Mouse (Mus musculus) embryonic facial prominence, embryonic 12.5 days (tissue): ENCODE data around the gene Chrm3. TPM values are rescaled to one million over a fixed set of nuclear protein-coding genes. Genes with fewer than 3 reads are reported as not detected.

Source experiments
- ATAC-seq: fragments of 200-750 bp; cut with Nextera tagmentation; 2 replicates; pipeline ENCODE4 v1.8.0; 2017; ENCODE audit not compliant: insufficient number of reproducible peaks, insufficient read depth, low FRiP score, low TSS enrichment
- H3K27ac ChIP-seq: fragments of 300-500 bp; sonication (generic); 2 replicates; pipeline ENCODE4 v1.5.1; 2016; ENCODE audit warnings: mild to moderate bottlenecking
- H3K27me3 ChIP-seq: fragments of 300-500 bp; sonication (generic); 2 replicates; pipeline ENCODE4 v1.6.1; 2016; ENCODE audit warnings: mild to moderate bottlenecking, moderate library complexity
- H3K36me3 ChIP-seq: fragments of 300-500 bp; sonication (generic); 2 replicates; pipeline ENCODE4 v1.6.1; 2016; ENCODE audit warnings: mild to moderate bottlenecking
- H3K4me1 ChIP-seq: fragments of 300-500 bp; sonication (generic); 2 replicates; pipeline ENCODE4 v1.6.1; 2016
- H3K4me2 ChIP-seq: fragments of 300-500 bp; sonication (generic); replicated peaks from 2 replicates; pipeline ENCODE4 v1.6.1; 2016; ENCODE audit warnings: mild to moderate bottlenecking, moderate library complexity
- H3K4me3 ChIP-seq: fragments of 300-500 bp; sonication (generic); 2 replicates; pipeline ENCODE4 v1.5.1; 2016; ENCODE audit warnings: mild to moderate bottlenecking
- H3K9ac ChIP-seq: fragments of 300-500 bp; sonication (generic); 2 replicates; pipeline ENCODE4 v1.6.1; 2016; ENCODE audit warnings: mild to moderate bottlenecking, moderate library complexity
- H3K9me3 ChIP-seq: fragments of 300-500 bp; sonication (generic); 2 replicates; pipeline ENCODE4 v1.6.1; 2016; ENCODE audit warnings: mild to moderate bottlenecking, moderate library complexity
- WGBS: fragments of 180-500 bp; shearing (Covaris S2); methylation state at CpG from one replicate; pipeline ENCODE4 v1.1.7; 2016; 5-methylcytosine and 5-hydroxymethylcytosine counted together
- polyA plus RNA-seq: library from polyadenylated mRNA; unstranded; fragments of >200 nt; fragmentation: Nextera tagmentation; extraction: Ambion mirVana; gene quantifications from 2 replicates; pipeline ENCODE4 v1.2.1, GENCODE M21; 2016

Gene Chrm3
- polyA plus RNA-seq, 1 experiment from 2014 or later, result 1.5 TPM

DNA sequence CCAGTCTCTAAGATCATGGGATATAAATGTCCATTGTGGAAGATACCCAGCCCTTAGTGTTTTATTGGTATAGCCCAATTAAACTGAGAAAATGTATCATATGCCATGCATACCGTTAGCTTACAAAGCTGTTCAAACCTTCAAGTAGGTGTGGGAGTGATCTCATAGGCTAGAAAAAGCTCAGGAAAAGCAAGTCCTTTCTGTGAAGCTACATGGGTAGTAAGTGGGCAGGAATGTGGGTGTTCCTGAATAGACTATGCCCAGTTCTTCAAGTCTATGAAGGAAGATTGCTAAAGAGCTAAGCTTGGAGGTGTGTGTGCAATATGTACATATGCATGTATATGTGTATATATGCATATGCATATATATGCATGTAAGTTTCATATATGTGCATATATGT is 409.3 kb downstream of the Chrm3 start:
- no peak overlapping the region for H3K4me2 ChIP-seq
- no peak overlapping the region for H3K4me3 ChIP-seq
- WGBS, result 86% methylated on average over 1 of the region's 1 CpGs

DNA sequence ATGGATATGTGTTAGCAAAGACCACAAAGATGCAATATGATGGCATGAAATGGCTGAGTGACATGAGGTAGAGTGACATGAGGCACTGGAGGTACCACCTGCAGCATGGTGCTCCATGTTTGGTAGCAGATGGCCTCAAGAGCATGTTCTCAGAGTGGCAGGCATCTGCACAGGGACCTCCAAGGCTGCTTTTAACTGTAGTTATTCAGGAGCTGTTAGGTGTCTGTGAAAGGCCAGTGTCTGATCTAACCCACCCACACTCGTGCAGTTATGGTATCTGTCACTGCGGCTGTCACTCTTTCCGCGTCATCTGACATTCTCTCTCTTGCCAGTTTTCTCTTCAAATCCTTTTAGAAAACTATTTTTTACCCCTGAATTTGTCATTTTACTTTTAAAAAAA is 411.6 kb downstream of the Chrm3 start:
- Histone ChIP-seq H3K4me3 (no peak overlapping the region), H3K27me3 (no peaks in the 10 kb centered on the region), H3K4me1 (no peaks in the 10 kb centered on the region), H3K36me3 (no peaks in the 10 kb centered on the region), H3K9ac (no peak overlapping the region), H3K9me3 (no peaks in the 10 kb centered on the region), H3K27ac (no peak overlapping the region), H3K4me2 (no peak overlapping the region)
- WGBS, result 93% methylated on average over 4 of the region's 4 CpGs
- ATAC-seq, result no peak

More for the DNA sequence above, 409.3 kb downstream of the Chrm3 start:
- Histone ChIP-seq H3K9me3 (no peaks in the 10 kb centered on the region), H3K27ac (no peak overlapping the region), H3K9ac (no peak overlapping the region), H3K27me3 (no peaks in the 10 kb centered on the region), H3K4me1 (no peaks in the 10 kb centered on the region), H3K36me3 (no peaks in the 10 kb centered on the region)
- ATAC-seq, result no peak

GRCm38 (mm10) chr13:9940186-9940585 is 420.5 kb downstream of the Chrm3 start:
- WGBS, result 73% methylated on average over 1 of the region's 1 CpGs
- Histone ChIP-seq H3K27me3 (no peaks in the 10 kb centered on the region), H3K9ac (no peak overlapping the region), H3K4me1 (no peaks in the 10 kb centered on the region), H3K36me3 (no peaks in the 10 kb centered on the region), H3K27ac (no peak overlapping the region), H3K9me3 (no peaks in the 10 kb centered on the region), H3K4me2 (no peak overlapping the region), H3K4me3 (no peak overlapping the region)
- ATAC-seq, result no peak

GRCm38 (mm10) chr13:9938798-9939485 is 421.7 kb downstream of the Chrm3 start:
- no peaks in the 10 kb centered on the region for H3K36me3 ChIP-seq
- ATAC-seq, result no peak
- no peaks in the 10 kb centered on the region for H3K4me1 ChIP-seq
- no peak overlapping the region for H3K4me3 ChIP-seq
- no peak overlapping the region for H3K4me2 ChIP-seq
- WGBS, result 59% methylated on average over 3 of the region's 3 CpGs
- no peak overlapping the region for H3K27ac ChIP-seq
- H3K9ac ChIP-seq, result no peak overlapping the region
- H3K9me3 ChIP-seq, result no peaks in the 10 kb centered on the region
- no peaks in the 10 kb centered on the region for H3K27me3 ChIP-seq

- no peak overlapping the region for H3K9ac ChIP-seq
- H3K4me1 ChIP-seq, result no peaks in the 10 kb centered on the region
- 68% methylated on average over 4 of the region's 4 CpGs for WGBS
- H3K36me3 ChIP-seq, result no peaks in the 10 kb centered on the region
- no peak for ATAC-seq
- no peak overlapping the region for H3K4me2 ChIP-seq
- no peak overlapping the region for H3K4me3 ChIP-seq
- H3K9me3 ChIP-seq, result no peaks in the 10 kb centered on the region
- H3K27ac ChIP-seq, result no peak overlapping the region
- H3K27me3 ChIP-seq, result no peaks in the 10 kb centered on the region
Measured at GRCm38 (mm10) chr13:9932714-9933113, 427.9 kb downstream of the Chrm3 start.

GRCm38 (mm10) chr13:9930606-9931005 is 430.0 kb downstream of the Chrm3 start:
- no peak overlapping the region for H3K27ac ChIP-seq
- no peaks in the 10 kb centered on the region for H3K9me3 ChIP-seq
- no peak for ATAC-seq
- no peaks in the 10 kb centered on the region for H3K36me3 ChIP-seq
- no peak overlapping the region for H3K4me2 ChIP-seq
- no peak overlapping the region for H3K9ac ChIP-seq
- H3K27me3 ChIP-seq, result no peaks in the 10 kb centered on the region
- no peaks in the 10 kb centered on the region for H3K4me1 ChIP-seq
- 69% methylated on average over 1 of the region's 1 CpGs for WGBS
- no peak overlapping the region for H3K4me3 ChIP-seq

DNA sequence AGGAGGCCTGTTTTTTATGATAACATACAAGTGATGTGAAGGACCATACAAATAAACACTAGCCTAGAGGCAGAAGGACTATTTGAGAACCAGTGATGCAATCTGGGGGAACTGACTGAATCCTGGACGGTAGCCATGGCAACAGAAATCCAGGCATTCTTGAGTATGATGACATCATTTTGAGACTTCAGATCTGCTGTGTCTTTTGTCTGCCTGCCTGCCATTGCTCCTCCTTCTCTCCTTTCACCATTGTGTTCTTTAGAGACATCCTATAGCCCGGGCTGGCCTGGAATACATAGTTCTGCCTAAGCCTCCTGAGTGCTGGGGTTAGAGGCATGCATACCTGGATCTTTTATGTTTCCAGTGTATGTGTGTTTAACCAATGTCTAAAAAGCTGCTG is 430.7 kb downstream of the Chrm3 start:
- no peak; the same call in 1 of the 2 replicates for ATAC-seq
- no peaks in the 10 kb centered on the region for H3K36me3 ChIP-seq
- 64% methylated on average over 2 of the region's 2 CpGs for WGBS
- H3K27me3 ChIP-seq, result no peaks in the 10 kb centered on the region
- H3K4me2 ChIP-seq, result no peak overlapping the region
- H3K9ac ChIP-seq, result no peak overlapping the region
- H3K27ac ChIP-seq, result no peak overlapping the region
- H3K4me1 ChIP-seq, result no peaks in the 10 kb centered on the region
- no peaks in the 10 kb centered on the region for H3K9me3 ChIP-seq
- H3K4me3 ChIP-seq, result no peak overlapping the region

- Histone ChIP-seq H3K4me3 (no peak overlapping the region), H3K4me1 (no peaks in the 10 kb centered on the region), H3K36me3 (no peaks in the 10 kb centered on the region), H3K27me3 (no peaks in the 10 kb centered on the region), H3K4me2 (no peak overlapping the region), H3K9ac (no peak overlapping the region), H3K27ac (no peak overlapping the region), H3K9me3 (no peaks in the 10 kb centered on the region)
- 0 out of 2 replicates have a peak, but pooled peaks have one; percentile 52 for ATAC-seq
- 82% methylated on average over 1 of the region's 1 CpGs for WGBS
Measured at GRCm38 (mm10) chr13:9921150-9921549, 439.5 kb downstream of the Chrm3 start.

GRCm38 (mm10) chr13:9912697-9913096 is 447.9 kb downstream of the Chrm3 start:
- Histone ChIP-seq H3K4me3 (no peak overlapping the region), H3K4me2 (no peak overlapping the region), H3K9me3 (no peaks in the 10 kb centered on the region), H3K27me3 (no peaks in the 10 kb centered on the region), H3K27ac (no peak overlapping the region), H3K9ac (no peak overlapping the region), H3K36me3 (no peaks in the 10 kb centered on the region), H3K4me1 (no peaks in the 10 kb centered on the region)
- ATAC-seq, result no peak
- WGBS, result 89% methylated on average over 4 of the region's 4 CpGs

- Histone ChIP-seq H3K9ac (no peak overlapping the region), H3K36me3 (no peaks in the 10 kb centered on the region), H3K4me1 (no peaks in the 10 kb centered on the region), H3K4me3 (no peak overlapping the region), H3K27me3 (no peaks in the 10 kb centered on the region), H3K9me3 (no peaks in the 10 kb centered on the region), H3K4me2 (no peak overlapping the region), H3K27ac (no peak overlapping the region)
- 87% methylated on average over 2 of the region's 2 CpGs for WGBS
- no peak for ATAC-seq
Measured at GRCm38 (mm10) chr13:9908707-9909106, 451.9 kb downstream of the Chrm3 start.

GRCm38 (mm10) chr13:9907202-9907601 is 453.4 kb downstream of the Chrm3 start:
- H3K4me2 ChIP-seq, result no peak overlapping the region
- no peak overlapping the region for H3K27ac ChIP-seq
- WGBS, result 67% methylated on average over 3 of the region's 3 CpGs
- H3K9me3 ChIP-seq, result no peaks in the 10 kb centered on the region
- no peaks in the 10 kb centered on the region for H3K27me3 ChIP-seq
- ATAC-seq, result no peak
- H3K4me3 ChIP-seq, result no peak overlapping the region
- no peaks in the 10 kb centered on the region for H3K36me3 ChIP-seq
- H3K4me1 ChIP-seq, result no peaks in the 10 kb centered on the region
- H3K9ac ChIP-seq, result no peak overlapping the region

GRCm38 (mm10) chr13:9904455-9904854 is 456.2 kb downstream of the Chrm3 start:
- Histone ChIP-seq H3K27me3 (no peaks in the 10 kb centered on the region), H3K4me3 (no peak overlapping the region), H3K9me3 (no peaks in the 10 kb centered on the region), H3K4me1 (no peaks in the 10 kb centered on the region), H3K9ac (no peak overlapping the region), H3K4me2 (no peak overlapping the region), H3K27ac (no peak overlapping the region), H3K36me3 (no peaks in the 10 kb centered on the region)
- no peak for ATAC-seq
